Mouse (Mus musculus): ENCODE measurements at regions not wholly inside any gene's neighbourhood (a gene's known extent, or its start where the extent isn't known, plus 50 kb on each side); places are given as distances from the start of the nearest gene placed in this dataset.

DNA sequence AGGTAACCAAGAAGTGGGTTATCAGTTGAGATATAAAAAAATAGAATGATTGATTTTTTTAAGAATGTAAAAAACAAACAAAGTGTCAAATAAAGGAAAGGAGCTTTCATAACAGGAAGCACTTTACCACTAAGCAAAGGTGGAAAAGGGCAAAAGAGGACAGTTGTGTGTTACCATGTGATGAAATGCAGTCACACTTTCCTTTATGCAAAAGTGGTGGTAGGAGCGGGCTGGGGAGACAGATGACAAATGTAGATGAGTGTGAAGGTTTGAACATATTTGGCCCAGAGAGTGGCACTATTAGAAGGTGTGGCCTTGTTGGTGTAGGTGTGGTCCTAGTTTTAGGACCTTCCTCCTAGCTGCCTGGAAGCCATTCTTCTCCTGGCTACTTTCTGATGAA, 222.6 kb upstream of the Adamts5 start:
- DNase-seq, result no peak

DNA sequence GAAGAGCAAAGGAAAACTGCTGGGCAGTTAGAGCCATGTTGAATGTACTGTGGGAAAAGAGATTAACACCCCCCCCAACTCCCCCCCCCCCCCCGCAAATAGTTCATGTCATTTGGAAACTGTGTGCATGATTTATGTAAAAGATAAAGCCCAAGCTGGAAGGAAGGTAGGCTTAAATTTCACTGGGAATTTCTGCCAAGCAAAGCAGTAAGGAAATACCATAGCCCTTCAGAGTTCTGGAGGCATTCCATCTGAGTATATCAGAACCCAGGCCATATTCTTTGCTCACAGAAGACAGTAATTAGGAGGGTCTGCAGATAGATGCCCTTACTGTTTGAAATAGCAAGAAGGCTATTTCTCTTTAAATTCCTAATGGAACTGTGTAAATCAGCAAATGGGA, 221.3 kb upstream of the Adamts5 start:
- DNase-seq, result no peak

DNA sequence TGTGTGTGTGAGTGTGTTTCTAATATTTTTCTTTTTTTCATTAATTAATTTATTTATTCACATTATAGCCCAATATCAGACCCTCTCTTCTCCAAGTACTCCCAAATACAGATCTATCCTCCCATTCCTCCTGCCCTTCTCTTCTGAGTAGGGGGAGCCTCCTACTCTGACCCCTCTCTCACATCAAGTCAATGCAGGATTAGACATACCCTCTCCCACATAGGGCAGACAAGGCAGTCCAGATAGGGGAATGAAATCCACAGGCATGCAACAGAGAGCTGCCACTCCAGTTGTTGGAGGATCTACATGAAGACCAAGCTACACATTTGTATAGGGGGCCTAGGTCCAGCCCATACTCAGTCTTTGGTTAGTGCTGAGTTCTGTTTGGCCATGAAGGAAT, 216.3 kb upstream of the Adamts5 start:
- no peak for DNase-seq

DNA sequence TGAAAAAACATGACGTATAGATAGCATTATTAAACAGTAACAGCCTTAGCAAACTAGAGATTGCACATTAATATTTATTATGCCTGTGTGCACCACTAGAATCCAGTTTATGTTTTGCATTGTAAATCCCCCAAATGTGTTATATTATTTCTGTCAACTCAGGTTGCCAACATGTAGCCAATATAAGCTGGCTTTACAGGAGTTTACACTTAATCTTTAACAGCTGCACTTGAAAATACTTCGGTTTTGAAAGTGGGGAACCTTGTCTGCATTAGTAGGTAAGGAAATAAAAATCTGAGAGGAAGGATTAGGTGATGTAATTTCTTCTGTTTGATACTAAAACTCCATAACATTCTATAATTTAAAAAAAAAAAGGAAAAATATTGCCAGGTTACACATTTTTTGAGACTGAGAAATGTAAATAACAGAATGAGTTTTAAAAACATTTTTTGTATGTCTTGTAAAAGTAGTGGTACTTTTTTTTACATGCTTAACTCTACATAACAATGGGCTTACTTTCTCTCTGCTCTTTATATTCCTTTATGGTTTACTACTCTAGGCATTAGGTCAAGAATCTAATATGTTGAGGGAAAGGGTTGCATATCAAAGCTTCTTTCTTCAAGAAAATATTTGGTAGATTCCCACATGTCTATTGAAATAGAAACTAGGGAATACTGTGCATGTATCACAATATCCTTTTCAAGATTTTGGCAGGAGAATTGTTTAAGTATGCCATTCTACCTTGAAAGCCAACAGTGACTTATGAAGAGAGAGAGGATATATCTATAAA, 214.2 kb upstream of the Adamts5 start:
- no peak for DNase-seq

DNA sequence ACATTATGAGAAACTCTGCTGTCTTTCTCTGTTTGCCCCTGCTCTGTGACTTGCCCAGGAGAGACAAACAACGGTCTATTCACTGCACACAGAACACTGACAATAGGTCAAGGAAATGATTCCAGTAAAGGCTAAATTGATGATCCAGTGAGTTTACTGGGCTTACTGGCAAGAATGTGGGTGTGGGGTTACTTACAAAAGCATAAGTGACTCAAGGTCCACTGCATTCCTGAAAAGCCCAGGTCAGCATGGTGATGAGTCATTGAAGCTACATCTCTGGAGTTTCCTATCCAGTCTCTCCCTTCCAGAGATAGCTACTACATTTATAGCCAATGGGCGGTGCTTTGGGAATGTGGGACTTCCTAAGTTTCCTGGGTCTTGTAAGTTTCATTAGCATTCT, 192.8 kb upstream of the Adamts5 start:
- no peak for DNase-seq

DNA sequence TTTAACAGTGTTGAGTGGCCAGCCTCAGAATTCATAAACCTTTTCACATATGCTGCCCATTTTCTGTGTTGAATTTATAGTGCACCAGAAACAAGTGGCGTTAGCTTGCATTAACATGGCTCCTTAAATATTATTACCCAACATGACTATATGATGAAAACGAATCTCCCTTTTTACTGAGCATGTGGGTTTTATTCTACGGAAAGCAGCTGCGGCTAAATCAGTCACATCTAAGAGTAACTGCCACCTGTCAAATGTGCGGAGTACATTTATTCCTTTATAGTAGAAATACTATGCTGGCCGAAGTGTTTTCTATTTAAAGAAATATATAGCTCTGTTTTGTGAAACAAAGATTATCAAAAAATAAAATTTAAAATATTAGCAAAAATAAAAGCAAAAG, 188.5 kb upstream of the Adamts5 start:
- DNase-seq, result no peak

DNA sequence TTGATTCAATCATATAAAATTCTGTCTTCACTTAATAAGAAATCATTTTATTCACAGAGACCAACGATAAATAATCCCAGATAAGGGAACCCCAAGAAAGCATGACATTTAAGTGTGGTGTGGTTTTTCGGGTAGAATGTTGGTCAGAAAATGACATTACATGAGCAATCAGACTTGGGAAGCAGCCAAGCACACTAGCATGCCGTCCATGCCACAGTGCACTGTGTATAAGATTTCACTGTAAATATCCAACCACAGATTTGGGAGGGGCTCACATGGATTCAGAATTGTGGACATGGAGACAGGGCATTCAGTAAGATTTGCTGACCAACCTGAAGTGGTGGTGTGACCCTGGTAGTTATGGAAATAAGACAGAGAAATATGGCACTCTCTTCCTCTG, 185.8 kb upstream of the Adamts5 start:
- no peak for DNase-seq

DNA sequence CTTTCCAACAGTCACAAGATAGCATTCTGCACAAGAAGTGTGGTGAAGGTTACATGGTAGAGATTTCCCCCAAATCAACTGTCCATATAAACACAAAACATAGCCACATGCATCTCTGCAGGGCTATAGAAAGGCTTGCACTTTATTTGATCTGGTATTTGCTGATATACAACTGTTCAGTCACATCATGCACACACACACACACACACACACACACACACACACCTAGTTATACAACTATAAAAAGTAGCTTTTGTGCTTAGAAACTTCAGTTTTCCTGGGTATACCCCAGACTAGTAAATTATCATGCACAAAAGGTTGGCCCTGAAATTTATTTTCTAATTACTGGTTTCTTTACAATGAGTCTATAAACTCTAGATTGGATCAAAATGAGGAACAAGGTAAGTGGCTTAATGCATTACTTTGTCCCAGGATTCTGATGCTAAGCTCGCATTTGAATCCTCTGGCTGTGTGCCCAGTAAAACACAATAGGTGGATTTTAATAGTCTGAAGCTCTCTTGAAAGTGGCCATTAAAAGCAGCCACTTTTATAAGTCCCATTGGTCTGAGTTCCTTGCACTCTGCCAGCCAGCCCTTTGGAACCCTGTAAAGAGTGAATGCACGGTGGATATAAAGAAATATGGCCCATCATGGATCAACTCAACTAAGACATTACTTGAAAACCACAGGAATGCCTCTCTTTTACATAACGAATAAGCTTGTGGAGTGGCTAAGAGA, 166.2 kb upstream of the Adamts5 start:
- DNase-seq, result no peak

DNA sequence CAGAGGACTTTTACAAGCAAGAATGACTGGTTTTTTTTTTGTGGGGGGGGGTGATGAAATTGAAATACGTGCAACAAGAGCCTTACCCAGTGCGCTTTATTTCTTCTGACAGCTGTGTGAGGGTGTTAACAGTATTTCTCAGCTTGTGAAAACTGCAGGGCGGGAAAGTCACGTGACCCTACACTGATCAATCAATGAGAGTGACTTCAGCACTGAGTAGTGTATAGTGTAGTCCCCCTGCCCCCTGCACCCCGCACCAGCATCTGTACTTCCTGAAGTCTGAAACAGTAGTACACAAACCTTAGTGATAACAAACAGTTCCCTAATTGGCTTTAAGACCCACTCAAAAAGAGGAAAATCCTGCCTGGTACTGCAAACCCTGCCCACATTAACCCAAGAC, 158.5 kb upstream of the Adamts5 start:
- no peak for DNase-seq

DNA sequence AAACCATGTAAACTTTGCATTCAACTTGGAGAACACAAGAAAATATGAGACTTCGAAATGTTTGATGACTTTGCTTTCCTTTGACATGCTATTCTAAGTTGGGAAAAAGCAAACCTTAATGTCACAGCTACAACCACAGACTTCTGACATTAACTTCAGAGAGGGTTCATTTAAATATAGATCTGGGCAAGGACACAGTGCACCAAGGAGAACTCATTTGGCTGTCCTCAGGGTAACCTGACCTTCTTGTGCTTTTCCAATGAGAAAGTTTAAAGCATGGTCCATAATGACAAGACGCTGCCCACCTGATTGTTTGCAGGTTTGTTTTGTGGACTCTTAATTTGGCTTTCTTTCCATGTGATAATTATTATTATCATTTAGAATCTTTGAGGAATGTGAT, 143.1 kb upstream of the Adamts5 start:
- no peak for DNase-seq

DNA sequence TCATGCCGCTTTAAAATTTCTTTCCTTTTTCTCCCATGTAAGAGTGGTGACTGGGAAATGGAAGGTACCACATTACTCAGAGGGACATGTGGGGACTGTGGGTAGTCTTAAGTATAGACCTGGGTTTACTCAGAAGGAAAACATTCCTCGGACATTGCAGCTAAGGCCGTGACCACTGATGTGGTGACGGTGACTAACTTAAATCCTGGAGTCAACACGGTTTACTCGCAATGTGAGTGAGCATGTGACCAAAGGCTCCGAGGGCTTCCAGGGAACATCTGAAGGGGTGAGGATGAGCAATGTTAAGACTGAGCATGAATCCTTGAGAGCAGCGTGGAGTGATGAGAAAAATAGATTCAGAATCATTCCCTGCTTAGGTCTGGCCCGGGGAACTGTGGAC, 133.1 kb upstream of the Adamts5 start:
- no peak for DNase-seq

DNA sequence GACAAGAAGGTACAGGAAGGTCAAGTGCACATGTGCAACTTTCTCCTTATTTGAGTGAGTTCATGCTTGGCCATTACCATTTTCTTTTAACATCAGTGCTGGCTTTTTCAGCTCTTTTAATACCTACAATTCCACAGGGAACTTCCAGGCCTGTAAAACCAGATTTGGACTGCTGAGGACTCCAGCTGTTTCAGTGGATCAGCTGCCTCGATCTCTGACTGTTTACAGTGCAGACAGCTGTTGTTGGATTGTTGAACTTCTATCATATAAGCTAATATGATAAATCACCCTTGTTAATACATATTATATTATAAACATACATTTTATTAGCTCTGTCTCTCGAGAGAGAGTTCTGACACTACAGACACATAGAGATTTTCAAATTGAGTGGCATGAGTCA, 126.1 kb upstream of the Adamts5 start:
- DNase-seq, result no peak

DNA sequence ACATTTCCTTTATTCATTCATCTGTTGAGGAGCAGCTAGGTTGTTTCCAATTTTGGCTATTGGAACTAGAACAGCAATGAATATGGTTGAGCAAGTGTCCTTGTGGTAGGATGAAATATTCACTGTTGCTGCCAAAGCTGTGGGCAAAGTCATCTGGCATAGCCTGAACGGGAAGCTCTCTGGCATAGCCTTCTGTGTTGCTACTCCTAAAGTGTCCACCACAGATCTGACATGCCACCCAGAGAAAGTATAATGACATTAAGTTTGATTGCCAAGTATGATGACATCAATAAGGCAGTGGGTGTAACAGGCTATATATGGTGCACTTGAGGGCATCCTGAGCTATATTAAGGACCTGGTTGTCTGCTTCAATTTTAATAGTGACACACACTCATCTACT, 113.7 kb upstream of the Adamts5 start:
- no peak for DNase-seq

DNA sequence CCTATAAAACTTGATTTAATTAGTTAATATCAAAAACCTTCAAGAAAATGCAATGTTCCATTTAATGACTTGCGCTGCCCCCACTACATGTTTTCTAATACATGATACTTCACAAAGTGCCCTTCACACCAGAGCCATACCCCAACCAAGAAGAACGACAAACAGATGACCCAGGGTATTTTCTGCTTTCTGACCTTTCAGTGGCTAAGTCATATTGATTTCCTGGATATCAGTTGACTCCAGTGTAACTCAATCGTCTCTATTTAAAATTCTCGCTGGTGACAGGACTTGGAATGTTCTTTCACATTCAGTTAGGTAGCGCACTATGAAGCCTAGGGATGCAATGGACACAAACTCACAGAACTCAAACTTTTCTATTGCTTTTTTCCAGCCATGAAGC, 109.4 kb upstream of the Adamts5 start:
- no peak for DNase-seq

DNA sequence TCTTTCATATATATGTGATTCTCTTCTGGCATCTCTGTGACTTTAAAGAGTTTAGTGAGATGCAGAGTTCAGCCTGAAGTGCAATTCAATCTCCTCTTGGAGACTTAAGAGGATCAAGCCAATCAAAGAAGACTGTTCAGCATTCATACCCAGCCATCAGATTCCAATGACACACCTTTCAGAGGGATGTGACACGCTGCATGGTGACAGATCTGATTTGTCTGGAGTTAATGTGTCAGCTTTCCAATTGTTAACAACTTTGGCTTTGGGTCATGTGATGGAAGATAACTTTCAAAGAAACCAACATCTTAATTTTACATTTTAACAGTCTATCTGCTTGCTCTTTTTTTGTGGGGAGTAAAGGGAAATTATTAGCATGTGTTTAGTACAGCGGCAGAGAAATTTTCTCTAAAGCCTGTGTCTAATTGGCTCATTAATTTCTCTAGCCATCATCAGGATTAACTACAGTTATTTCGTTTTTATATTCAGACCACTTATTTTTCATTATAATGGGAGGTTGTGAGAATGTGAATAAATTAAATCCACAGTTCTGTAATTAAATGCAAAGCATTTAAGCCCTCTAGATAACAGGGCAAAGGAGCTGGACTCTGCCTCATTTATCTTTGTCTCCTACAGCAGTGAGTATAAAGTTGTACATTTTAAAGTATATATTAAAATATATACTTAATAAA, 108.2 kb upstream of the Adamts5 start:
- DNase-seq, result no peak

DNA sequence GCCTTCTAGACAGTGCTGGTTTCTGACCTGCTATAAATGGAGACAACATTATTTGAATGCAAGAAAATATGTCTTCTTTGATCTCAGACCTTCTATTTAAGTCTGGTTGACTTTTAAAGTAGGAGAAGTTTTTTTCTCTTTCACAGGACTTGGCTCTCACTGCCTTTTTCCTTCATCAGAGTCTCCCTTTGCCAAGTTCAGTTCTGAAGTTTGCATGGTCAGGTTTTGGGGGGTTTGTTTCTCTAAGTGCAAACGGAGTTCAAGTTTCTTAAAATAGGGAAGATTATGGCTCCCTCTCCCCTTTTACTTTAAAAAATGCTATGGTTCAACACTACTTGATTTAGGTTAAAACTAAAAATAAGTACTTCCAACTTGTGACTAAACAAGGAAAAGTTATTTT, 106.2 kb upstream of the Adamts5 start:
- DNase-seq, result no peak

DNA sequence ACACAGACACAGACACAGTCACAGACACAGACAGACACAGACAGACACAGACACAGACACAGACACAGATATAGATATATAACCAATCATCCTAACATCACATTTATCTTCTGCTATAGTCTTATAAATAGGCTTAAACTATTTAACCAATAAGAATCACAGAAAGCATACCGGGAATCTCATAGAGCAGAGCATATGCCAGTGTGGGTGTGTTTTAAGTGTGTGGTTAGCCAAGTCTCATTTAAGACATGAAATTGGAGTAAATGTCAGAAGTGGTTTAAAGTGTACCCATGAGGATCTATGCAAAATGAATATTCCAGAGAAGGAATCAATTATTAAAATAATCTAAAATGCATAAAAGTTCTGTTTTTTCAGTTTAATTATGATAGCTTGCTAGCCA, 99.2 kb upstream of the Adamts5 start:
- DNase-seq, result no peak

DNA sequence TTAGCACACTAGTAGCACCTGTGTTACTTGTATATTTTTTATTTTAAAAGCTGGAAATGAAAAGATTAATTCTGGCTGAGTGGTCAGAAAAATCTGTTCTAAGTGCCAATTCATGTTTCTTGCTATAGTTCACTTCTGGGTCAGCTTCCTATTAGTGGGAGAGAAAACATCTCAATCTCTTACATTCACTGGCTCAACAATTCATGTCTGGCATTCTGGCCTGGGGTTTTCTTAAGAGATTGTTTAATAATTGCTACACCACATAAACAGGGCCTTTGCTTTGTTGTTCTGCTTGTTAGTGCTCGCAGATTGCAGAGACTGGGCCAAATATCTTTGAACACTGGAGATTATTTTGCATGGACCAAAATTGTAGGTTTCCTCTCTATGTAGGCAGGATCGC, 84.2 kb upstream of the Adamts5 start:
- no peak for DNase-seq

DNA sequence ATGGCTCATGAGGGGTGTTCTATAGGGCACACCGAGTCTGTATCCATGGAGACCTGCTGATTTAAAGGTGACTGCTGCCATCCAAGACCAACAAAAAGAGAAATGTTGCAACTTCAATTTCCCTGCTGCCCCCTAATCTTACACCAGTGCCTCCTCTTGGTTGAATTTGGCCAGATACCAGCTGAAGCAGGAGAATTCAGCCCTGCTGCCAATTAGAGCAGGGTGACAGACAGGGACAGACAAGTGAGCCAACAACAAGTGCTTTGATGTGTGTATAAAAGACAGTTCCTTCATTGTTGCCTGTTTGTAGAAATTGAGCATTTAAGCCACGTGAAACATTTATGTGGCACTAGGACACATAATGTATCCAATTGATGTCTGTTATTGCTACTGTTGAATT, 75.5 kb upstream of the Adamts5 start:
- no peak for DNase-seq

DNA sequence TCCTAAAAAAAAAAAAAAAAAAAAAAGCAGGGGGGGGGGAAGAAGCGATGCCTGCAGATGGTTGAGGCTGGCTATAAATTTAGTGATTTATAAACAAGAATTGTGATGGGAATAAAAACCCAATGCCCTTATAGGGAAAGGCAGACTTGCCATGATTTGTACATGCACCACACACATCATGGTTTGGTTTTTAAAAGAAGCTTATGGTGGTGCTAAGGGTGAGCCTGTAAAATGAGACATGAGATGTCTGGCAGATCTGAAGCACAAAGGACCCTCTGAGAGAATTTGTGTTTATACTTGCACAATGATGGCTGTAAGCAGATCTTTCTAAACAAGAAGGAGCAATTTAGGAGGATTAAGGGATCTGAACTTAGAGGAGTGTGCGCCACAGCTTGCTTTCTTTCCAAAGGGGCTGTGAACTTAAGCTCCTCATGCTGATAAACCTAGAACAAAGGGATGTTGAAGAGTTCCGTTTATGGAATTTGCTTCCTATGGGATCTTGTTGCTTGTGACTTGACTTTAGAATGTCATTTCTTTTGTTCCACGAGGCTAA, 65.3 kb upstream of the Adamts5 start:
- no peak for DNase-seq

DNA sequence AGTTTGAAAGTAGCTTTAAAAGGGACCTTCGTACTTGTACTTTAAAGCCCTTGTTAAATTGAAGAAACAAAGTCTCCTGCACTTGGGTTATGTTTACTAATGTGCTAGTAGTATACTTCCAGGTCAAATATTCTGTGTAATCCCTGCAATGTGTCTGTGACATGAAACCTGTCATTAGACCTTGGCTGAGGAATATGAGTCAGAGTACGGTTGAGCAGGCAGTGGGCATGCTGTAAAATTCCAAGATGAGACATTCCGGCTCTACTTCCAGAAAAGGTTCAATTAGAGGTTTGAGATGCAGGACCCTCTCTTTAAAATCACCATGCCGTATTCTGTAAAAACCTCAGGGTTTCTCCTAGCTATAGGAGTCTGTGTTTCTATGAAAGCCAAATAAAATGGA, 64.6 kb upstream of the Adamts5 start:
- no peak for DNase-seq

DNA sequence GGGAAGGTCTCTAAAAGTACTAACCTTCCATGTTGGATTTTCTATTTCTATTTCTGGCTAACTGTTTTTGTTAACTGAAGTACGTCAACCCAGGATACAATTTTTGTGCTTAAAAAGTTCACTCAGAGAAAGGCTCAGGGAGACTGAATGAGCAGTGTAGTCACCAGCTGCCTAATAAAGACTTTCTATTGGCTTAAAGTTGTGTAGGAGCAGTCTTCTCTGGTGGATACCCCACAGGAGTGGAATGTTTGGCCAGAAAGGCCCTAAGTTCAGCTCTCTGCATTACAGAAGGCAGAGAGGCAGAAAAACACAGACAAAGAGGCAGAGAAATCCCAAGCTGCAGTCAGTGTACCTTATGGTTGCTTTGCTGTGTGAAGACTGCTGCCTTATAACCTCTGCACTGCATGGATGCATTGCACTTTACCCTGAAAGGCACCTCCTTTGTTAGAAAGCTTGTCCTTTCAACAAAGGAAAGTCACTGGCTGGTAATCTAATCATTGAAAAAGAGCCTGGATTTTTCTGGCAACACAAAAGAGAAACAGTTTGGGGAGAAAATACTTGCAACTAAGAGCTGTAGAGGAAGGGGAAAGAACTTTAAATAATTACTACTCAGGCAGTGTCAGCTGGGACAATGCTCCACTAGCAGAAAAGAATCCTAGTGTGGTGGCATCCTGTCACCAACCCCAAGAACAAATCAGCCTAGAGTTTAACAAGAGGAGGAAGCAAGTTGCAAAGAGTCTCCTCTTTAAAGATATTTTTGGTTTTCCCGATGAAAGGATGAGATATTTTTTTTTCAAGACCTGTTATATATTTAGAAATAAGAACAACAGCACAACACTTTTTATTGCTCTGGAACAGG, 63.0 kb upstream of the Adamts5 start:
- DNase-seq, result no peak

DNA sequence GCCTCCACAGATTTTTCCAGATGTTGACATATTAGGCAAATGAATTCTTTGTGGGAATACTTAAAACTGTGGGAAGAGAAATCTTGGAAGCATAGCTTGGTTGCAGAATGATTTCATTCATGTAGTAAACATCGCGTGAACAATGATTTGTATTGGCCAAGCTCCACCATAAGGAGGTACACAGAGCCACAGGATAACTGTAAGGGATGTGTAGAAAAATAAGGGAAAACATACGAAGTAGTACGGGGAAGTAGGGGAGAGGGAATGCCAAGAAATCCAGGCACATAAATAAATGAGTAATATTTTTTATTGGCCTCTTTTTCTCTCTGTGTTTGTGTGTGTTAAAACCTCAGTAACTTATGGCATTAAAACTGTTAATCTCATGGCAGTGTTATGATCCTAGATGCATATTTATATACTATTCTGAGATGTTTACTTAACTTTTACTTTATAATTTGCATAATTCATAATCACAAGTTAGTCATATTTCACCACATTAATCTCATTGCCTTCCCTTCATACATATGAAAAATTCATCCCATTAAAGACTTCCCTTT, 54.5 kb upstream of the Adamts5 start:
- DNase-seq, result no peak
